Mouse (Mus musculus): ENCODE measurements at regions not wholly inside any gene's neighbourhood (a gene's known extent, or its start where the extent isn't known, plus 50 kb on each side); places are given as distances from the start of the nearest gene placed in this dataset.
"Not testable (repeated sequence)": the region's sequence is repeated elsewhere in the genome, so short reads cannot be mapped to it uniquely, and the experiment has no call there.

GRCm38 (mm10) chr10:53482919-53483318, 103.2 kb upstream of the Cep85l start:
- DNase-seq (ENCODE audit: low read depth, low spot score): no peak

- DNase-seq (ENCODE audit: low read depth, low spot score): no peak
Measured at GRCm38 (mm10) chr10:53470200-53470599, 90.5 kb upstream of the Cep85l start.

- DNase-seq (ENCODE audit: low read depth, low spot score): no peak
Measured at GRCm38 (mm10) chr10:53469611-53470010, 89.9 kb upstream of the Cep85l start.

- no peak for DNase-seq (ENCODE audit: low read depth, low spot score)
Measured at GRCm38 (mm10) chr10:53468293-53468545, 88.5 kb upstream of the Cep85l start.

- no peak for DNase-seq (ENCODE audit: low read depth, low spot score)
Measured at GRCm38 (mm10) chr10:53467472-53468292, 87.9 kb upstream of the Cep85l start.

- DNase-seq (ENCODE audit: low read depth, low spot score): no peak
Measured at GRCm38 (mm10) chr10:53466851-53467250, 87.1 kb upstream of the Cep85l start.

- no peak for DNase-seq (ENCODE audit: low read depth, low spot score)
Measured at GRCm38 (mm10) chr10:53466261-53466660, 86.5 kb upstream of the Cep85l start.

- no peak for DNase-seq (ENCODE audit: low read depth, low spot score)
Measured at GRCm38 (mm10) chr10:53464581-53464980, 84.8 kb upstream of the Cep85l start.

GRCm38 (mm10) chr10:53464006-53464405, 84.3 kb upstream of the Cep85l start:
- DNase-seq (ENCODE audit: low read depth, low spot score): no peak

- DNase-seq (ENCODE audit: low read depth, low spot score): no peak
Measured at GRCm38 (mm10) chr10:53463471-53463870, 83.7 kb upstream of the Cep85l start.

GRCm38 (mm10) chr10:53462449-53463308, 82.9 kb upstream of the Cep85l start:
- no peak for DNase-seq (ENCODE audit: low read depth, low spot score)

- DNase-seq (ENCODE audit: low read depth, low spot score): peak; percentile 56
Measured at GRCm38 (mm10) chr10:53461070-53461781, 81.5 kb upstream of the Cep85l start.

- DNase-seq (ENCODE audit: low read depth, low spot score): not testable (repeated sequence)
Measured at GRCm38 (mm10) chr10:53459706-53460105, 80.0 kb upstream of the Cep85l start.

GRCm38 (mm10) chr10:53456027-53456713, 76.4 kb upstream of the Cep85l start:
- no peak for DNase-seq (ENCODE audit: low read depth, low spot score)

GRCm38 (mm10) chr10:53444789-53445188, 65.0 kb upstream of the Cep85l start:
- no peak for DNase-seq (ENCODE audit: low read depth, low spot score)

GRCm38 (mm10) chr10:53443443-53443842, 63.7 kb upstream of the Cep85l start:
- DNase-seq (ENCODE audit: low read depth, low spot score): no peak

- DNase-seq (ENCODE audit: low read depth, low spot score): no peak
Measured at GRCm38 (mm10) chr10:53442912-53443311, 63.2 kb upstream of the Cep85l start.

GRCm38 (mm10) chr10:53440251-53440650, 60.5 kb upstream of the Cep85l start:
- DNase-seq (ENCODE audit: low read depth, low spot score): no peak

GRCm38 (mm10) chr10:53438388-53438787, 58.6 kb upstream of the Cep85l start:
- no peak for DNase-seq (ENCODE audit: low read depth, low spot score)

- no peak for DNase-seq (ENCODE audit: low read depth, low spot score)
Measured at GRCm38 (mm10) chr10:53437724-53438123, 58.0 kb upstream of the Cep85l start.

GRCm38 (mm10) chr10:53436023-53436475, 56.3 kb upstream of the Cep85l start:
- DNase-seq (ENCODE audit: low read depth, low spot score): no peak

Measured in CD4-positive helper T cell, adult 2 months (primary cell).